Mouse (Mus musculus) heart, embryonic 12.5 days (tissue): ENCODE results near the gene 1700020L24Rik. TPM values are rescaled to one million over a fixed set of nuclear protein-coding genes. Genes with fewer than 3 reads are reported as not detected.

Source experiments
- ATAC-seq: fragments of 200-750 bp; cut with Nextera tagmentation; 2 replicates; pipeline ENCODE4 v1.8.0; 2017; ENCODE audit warnings: moderate TSS enrichment, moderate library complexity; ENCODE audit not compliant: insufficient number of reproducible peaks, low FRiP score
- H3K27ac ChIP-seq: fragments of 300-500 bp; sonication (generic); 2 replicates; pipeline ENCODE4 v1.5.1; 2016; ENCODE audit warnings: mild to moderate bottlenecking, moderate library complexity; ENCODE audit not compliant: poor library complexity, severe bottlenecking
- H3K27me3 ChIP-seq: fragments of 300-500 bp; sonication (generic); replicated peaks from 2 replicates; pipeline ENCODE4 v1.6.1; 2016; ENCODE audit warnings: mild to moderate bottlenecking, moderate library complexity
- H3K36me3 ChIP-seq: fragments of 300-500 bp; sonication (generic); 2 replicates; pipeline ENCODE4 v1.6.1; 2016; ENCODE audit warnings: mild to moderate bottlenecking, moderate library complexity
- H3K4me1 ChIP-seq: fragments of 300-500 bp; sonication (generic); replicated peaks from 2 replicates; pipeline ENCODE4 v1.6.1; 2016; ENCODE audit warnings: mild to moderate bottlenecking
- H3K4me2 ChIP-seq: fragments of 300-500 bp; sonication (generic); 2 replicates; pipeline ENCODE4 v1.6.1; 2016; ENCODE audit warnings: mild to moderate bottlenecking, moderate library complexity
- H3K4me3 ChIP-seq: fragments of 300-500 bp; sonication (generic); 2 replicates; pipeline ENCODE4 v1.5.1; 2016; ENCODE audit warnings: mild to moderate bottlenecking
- H3K9ac ChIP-seq: fragments of 300-500 bp; sonication (generic); 2 replicates; pipeline ENCODE4 v1.6.1; 2016; ENCODE audit warnings: mild to moderate bottlenecking, moderate library complexity
- H3K9me3 ChIP-seq: fragments of 300-500 bp; sonication (generic); replicated peaks from 2 replicates; pipeline ENCODE4 v1.6.1; 2016; ENCODE audit warnings: mild to moderate bottlenecking, moderate library complexity
- WGBS: fragments of 180-500 bp; shearing (Covaris S2); methylation state at CpG from one replicate; pipeline ENCODE4 v1.1.7; 2016; 5-methylcytosine and 5-hydroxymethylcytosine counted together
- polyA plus RNA-seq: library from polyadenylated mRNA; unstranded; fragments of >200 nt; fragmentation: Nextera tagmentation; extraction: Ambion mirVana; gene quantifications from 2 replicates; pipeline ENCODE4 v1.2.1, GENCODE M21; 2016

The 1700020L24Rik gene
- polyA plus RNA-seq, 1 experiment from 2014 or later = 1.6 TPM

DNA sequence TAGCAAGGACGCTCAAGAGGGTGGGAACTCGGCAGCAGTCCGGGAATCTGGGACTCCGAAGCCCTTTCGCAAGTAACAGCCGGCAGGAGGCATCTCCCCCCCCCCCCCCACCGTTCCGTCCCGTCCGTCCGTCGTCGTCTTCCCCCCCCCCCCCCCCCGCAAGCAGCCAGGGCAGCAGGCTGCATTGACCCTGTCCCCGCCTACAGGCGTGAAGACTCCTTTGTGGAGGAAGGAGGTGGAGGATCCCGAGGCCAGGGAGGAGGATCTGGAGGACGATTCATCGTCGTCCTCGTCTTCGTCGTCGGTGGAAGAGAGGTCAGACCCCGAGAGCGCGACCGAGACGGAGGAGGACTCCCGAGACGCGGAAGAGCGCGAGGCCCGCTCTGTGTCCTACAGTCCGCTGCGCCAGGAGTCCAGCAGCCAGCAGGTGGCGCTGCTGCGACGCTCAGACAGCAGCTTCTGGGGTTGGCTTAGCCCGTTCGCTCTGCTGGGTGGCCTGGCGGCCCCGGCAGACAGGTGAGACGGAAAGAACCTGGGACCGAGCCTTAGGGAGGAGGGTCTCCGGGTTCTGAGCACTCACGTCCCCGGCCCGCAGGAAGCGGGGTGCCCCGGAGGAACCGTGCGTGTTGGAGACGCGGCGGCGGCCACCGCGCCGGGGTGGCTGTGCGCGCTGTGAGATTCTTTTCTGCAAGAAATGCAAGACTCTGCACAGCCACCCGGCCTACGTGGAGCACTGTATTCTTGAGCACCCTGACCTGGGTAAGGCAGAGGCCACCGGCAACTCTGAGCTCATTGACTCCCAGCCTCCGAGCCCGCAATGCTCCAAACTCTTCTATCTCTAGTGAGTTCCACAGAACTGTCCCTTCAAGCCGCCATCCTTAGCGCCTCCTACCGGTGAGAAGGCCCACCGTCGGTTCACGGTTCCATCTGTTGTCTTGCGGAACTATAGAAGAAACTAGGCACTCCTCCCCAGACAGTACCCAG is 2.9 kb downstream of the 1700020L24Rik start:
- peaks cover 44% of the 10 kb centered on the region for H3K4me1 ChIP-seq
- H3K36me3 ChIP-seq = no peaks in the 10 kb centered on the region
- H3K9ac ChIP-seq = peak overlapping the region; percentile 76
- under 1% methylated on average over 64 of the region's 75 CpGs for WGBS
- no peaks in the 10 kb centered on the region for H3K9me3 ChIP-seq
- H3K27me3 ChIP-seq = peaks cover 28% of the 10 kb centered on the region
- H3K4me3 ChIP-seq = peak overlapping the region; percentile 77
- peak overlapping the region; percentile 46 for H3K27ac ChIP-seq
- peak; percentile 87 for ATAC-seq
- H3K4me2 ChIP-seq = peak overlapping the region; percentile 99

DNA sequence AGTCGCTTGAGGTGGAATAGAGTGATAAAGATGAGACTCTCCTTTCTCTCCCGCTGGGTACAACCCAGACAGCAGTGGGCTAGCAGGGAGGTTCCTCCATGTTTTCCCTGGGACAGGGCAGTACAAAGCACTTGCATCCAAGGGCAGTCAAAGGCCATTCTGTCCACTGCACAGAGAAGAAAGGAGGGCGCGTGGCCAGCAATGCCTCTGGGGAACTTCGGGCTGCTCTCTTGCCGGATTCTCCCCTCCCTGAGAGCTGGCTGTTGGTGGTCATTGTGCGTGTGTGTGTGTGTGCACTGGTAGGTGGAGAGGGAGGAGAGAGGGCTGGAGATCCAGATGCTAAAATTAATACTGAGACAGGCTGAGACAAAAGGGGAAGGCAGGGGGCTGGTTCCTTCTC is 3.8 kb downstream of the 1700020L24Rik start:
- no peak for ATAC-seq
- H3K27ac ChIP-seq = peak overlapping the region; percentile 46
- H3K4me3 ChIP-seq = peak overlapping the region; percentile 77
- H3K9ac ChIP-seq = peak overlapping the region; percentile 76
- no peaks in the 10 kb centered on the region for H3K9me3 ChIP-seq
- peaks cover 44% of the 10 kb centered on the region for H3K4me1 ChIP-seq
- 34% methylated on average over 7 of the region's 7 CpGs for WGBS
- H3K27me3 ChIP-seq = peaks cover 34% of the 10 kb centered on the region
- no peaks in the 10 kb centered on the region for H3K36me3 ChIP-seq
- H3K4me2 ChIP-seq = peak overlapping the region; percentile 99

GRCm38 (mm10) chr11:83442596-83443267 is 5.3 kb downstream of the 1700020L24Rik start:
- Histone ChIP-seq H3K9me3 (no peaks in the 10 kb centered on the region), H3K4me2 (peak overlapping the region; percentile 70), H3K9ac (peak overlapping the region; percentile 61), H3K4me3 (peak overlapping the region; percentile 32), H3K36me3 (no peaks in the 10 kb centered on the region), H3K27ac (no peak overlapping the region), H3K4me1 (peaks cover 58% of the 10 kb centered on the region), H3K27me3 (peaks cover 38% of the 10 kb centered on the region)
- no peak for ATAC-seq
- 12% methylated on average over 29 of the region's 29 CpGs for WGBS

DNA sequence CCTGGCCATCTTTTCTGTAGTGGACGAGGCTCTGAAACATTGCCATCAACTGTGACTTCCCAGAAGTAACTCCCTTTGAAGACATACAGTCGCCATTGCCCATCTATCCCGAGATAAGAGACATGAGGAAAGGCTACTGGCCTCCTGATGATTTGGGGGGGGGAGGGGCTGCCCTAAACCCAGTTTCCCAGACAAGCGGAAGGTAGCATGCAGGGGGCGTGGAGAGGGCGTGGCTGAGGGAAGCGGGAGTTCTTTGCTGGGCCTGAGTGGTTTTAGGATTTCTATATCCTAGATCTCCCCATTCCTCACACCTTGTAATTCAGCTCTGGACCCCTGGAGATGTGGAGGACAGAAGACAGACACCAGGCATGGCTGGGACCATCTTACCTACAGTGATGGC is 6.3 kb downstream of the 1700020L24Rik start:
- ATAC-seq = no peak
- no peak overlapping the region for H3K27ac ChIP-seq
- H3K36me3 ChIP-seq = no peaks in the 10 kb centered on the region
- no peak overlapping the region for H3K9ac ChIP-seq
- peak overlapping the region; percentile 70 for H3K4me2 ChIP-seq
- H3K4me3 ChIP-seq = no peak overlapping the region
- no peaks in the 10 kb centered on the region for H3K9me3 ChIP-seq
- peaks cover 38% of the 10 kb centered on the region for H3K27me3 ChIP-seq
- 2% methylated on average over 7 of the region's 7 CpGs for WGBS
- H3K4me1 ChIP-seq = peaks cover 69% of the 10 kb centered on the region

DNA sequence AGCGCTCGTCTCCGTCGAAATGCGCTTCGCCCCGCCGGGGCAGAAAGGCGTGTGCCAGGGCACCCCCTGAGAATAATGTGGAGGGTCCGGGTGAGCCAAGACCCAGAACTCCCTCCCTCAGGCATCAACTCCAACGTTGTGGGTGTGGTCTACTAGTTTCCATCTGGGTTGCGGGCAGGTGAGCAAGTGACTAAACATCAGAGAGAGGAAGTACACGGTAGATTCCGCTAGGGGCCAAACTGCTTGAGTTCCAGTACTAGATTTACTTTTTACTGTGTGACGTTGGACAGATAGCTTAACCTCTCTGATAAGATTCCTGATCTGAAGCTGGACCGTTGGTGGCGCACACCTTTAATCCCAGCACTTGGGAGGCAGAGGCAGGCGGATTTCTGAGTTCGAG is 7.5 kb downstream of the 1700020L24Rik start:
- ATAC-seq = no peak
- 25% methylated on average over 19 of the region's 19 CpGs for WGBS
- Histone ChIP-seq H3K4me1 (peaks cover 78% of the 10 kb centered on the region), H3K9me3 (no peaks in the 10 kb centered on the region), H3K27ac (no peak overlapping the region), H3K4me2 (peak overlapping the region; percentile 70), H3K36me3 (no peaks in the 10 kb centered on the region), H3K4me3 (peak overlapping the region; percentile 38), H3K27me3 (peaks cover 38% of the 10 kb centered on the region), H3K9ac (peak overlapping the region; percentile 53; the same call in 1 of the 2 replicates)

GRCm38 (mm10) chr11:83447612-83448011 is 10.1 kb downstream of the 1700020L24Rik start:
- WGBS = 73% methylated on average over 10 of the region's 10 CpGs
- no peaks in the 10 kb centered on the region for H3K36me3 ChIP-seq
- H3K9me3 ChIP-seq = no peaks in the 10 kb centered on the region
- no peak overlapping the region for H3K4me3 ChIP-seq
- H3K27me3 ChIP-seq = peaks cover 21% of the 10 kb centered on the region
- peak overlapping the region; percentile 73 for H3K27ac ChIP-seq
- peaks cover 61% of the 10 kb centered on the region for H3K4me1 ChIP-seq
- no peak overlapping the region for H3K4me2 ChIP-seq
- no peak overlapping the region for H3K9ac ChIP-seq
- no peak for ATAC-seq

- peak; percentile 27; the same call in 1 of the 2 replicates for ATAC-seq
- 27% methylated on average over 16 of the region's 16 CpGs for WGBS
- Histone ChIP-seq H3K27ac (peak overlapping the region; percentile 73), H3K9me3 (no peaks in the 10 kb centered on the region), H3K4me2 (peak overlapping the region; percentile 27; the same call in 1 of the 2 replicates), H3K9ac (peak overlapping the region; percentile 42; the same call in 1 of the 2 replicates), H3K27me3 (peaks cover 20% of the 10 kb centered on the region), H3K36me3 (no peaks in the 10 kb centered on the region), H3K4me3 (no peak overlapping the region), H3K4me1 (peaks cover 54% of the 10 kb centered on the region)
These were observed 10.8 kb downstream of the 1700020L24Rik start for GRCm38 (mm10) chr11:83448021-83448926.

DNA sequence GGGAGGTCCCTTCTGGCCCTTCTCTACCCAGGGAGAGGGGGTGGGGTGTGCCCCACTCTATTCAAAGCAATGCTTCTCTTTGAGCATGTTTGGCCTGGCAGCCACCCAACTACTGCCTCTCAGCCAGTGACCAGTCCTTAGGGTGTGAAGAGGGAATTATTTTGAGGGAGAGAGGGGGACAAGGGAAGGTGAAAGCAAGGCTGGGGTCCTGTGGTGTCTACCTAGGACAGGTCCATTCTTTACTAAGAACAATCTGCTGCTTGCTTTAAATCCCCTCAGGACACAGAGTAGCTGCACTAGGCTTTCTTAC is 11.4 kb downstream of the 1700020L24Rik start:
- Histone ChIP-seq H3K27ac (peak overlapping the region; percentile 73; the same call in 1 of the 2 replicates), H3K36me3 (no peaks in the 10 kb centered on the region), H3K4me3 (no peak overlapping the region), H3K4me1 (peaks cover 48% of the 10 kb centered on the region), H3K27me3 (peaks cover 20% of the 10 kb centered on the region), H3K9me3 (no peaks in the 10 kb centered on the region), H3K9ac (no peak overlapping the region), H3K4me2 (peak overlapping the region; percentile 27; the same call in 1 of the 2 replicates)
- peak; percentile 60; the same call in 1 of the 2 replicates for ATAC-seq

DNA sequence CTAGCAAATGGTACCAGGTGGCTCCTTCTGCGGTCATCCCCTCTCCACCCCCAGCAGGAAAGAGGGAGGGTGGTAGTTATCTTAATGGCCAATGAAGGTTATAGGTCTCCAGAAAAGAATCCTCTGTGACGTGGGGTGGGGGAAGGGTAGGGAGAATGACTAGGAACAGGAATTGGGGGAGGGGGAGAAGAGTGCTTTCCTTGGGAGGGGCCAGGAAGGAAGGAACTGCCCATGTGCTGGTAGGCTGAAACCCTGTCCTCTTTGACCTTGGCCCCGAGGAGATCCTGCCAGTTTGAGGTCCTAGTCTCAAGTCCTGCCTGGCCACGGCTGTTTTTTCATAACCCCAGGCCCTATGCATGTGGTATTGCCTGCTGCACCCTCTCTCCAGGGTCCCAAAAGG is 11.8 kb downstream of the 1700020L24Rik start:
- H3K27me3 ChIP-seq = peaks cover 20% of the 10 kb centered on the region
- peak overlapping the region; percentile 27; the same call in 1 of the 2 replicates for H3K4me2 ChIP-seq
- no peaks in the 10 kb centered on the region for H3K9me3 ChIP-seq
- H3K36me3 ChIP-seq = no peaks in the 10 kb centered on the region
- 0 out of 2 replicates have a peak, but pooled peaks have one; percentile 6 for ATAC-seq
- H3K9ac ChIP-seq = no peak overlapping the region
- H3K4me1 ChIP-seq = peaks cover 47% of the 10 kb centered on the region
- H3K27ac ChIP-seq = peak overlapping the region; percentile 73; the same call in 1 of the 2 replicates
- no peak overlapping the region for H3K4me3 ChIP-seq
- 30% methylated on average over 4 of the region's 4 CpGs for WGBS

- Histone ChIP-seq H3K27ac (no peak overlapping the region; the same call in 1 of the 2 replicates), H3K9me3 (no peaks in the 10 kb centered on the region), H3K27me3 (peaks cover 9% of the 10 kb centered on the region), H3K4me1 (peaks cover 52% of the 10 kb centered on the region), H3K4me3 (no peak overlapping the region), H3K9ac (no peak overlapping the region), H3K4me2 (no peak overlapping the region), H3K36me3 (no peaks in the 10 kb centered on the region)
- no peak for ATAC-seq
- WGBS = 52% methylated on average over 1 of the region's 1 CpGs
These were observed 13.1 kb downstream of the 1700020L24Rik start for GRCm38 (mm10) chr11:83450550-83450949.
